Mouse (Mus musculus) testis, adult 2 months (tissue): ENCODE data around the gene Ifit1bl1.

Source experiments
- CTCF ChIP-seq: fragments of 200-500 bp; IDR thresholded peaks from 2 replicates; pipeline ENCODE4 v1.5.1; 2012; ENCODE audit warnings: low read depth, mild to moderate bottlenecking, inconsistent platforms, low read length, moderate library complexity; ENCODE audit not compliant: control insufficient read depth, insufficient read depth, insufficient replicate concordance
- POLR2A ChIP-seq: fragments of 200-500 bp; IDR thresholded peaks from 2 replicates; pipeline ENCODE4 v1.6.1; 2012; ENCODE audit warnings: low read depth, mild to moderate bottlenecking, inconsistent platforms, low read length, moderate library complexity; ENCODE audit not compliant: control insufficient read depth

DNA sequence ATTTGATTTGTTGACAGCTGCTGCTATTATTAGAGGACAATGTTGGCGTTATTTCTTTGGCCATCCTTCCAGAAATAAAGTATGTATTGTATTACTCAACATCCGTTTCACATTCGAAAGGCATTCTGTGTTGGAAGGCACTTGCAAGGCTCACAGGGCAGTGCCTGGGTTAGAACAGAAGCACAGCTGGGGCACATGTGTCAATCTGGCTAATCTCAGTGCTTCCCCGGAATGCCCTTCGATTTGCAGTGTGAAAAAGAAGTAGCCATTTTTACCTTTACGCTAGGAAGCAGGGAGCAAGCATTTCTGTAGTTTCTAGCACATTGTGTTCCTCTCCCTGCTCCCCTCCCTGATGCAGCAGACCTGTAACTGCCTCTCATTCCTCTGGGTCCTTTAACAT, 48.7 kb downstream of the Ifit1bl1 start:
- TF ChIP-seq CTCF (no peak), POLR2A (no peak)
